Mouse (Mus musculus): Measurements from ENCODE around the gene Rai1.

- no peak for TF ChIP-seq POLR2A (IDR thresholded peaks at IDR 0.05; ENCODE audit: extremely low read depth, insufficient read depth, low read length)
- no peak for TF ChIP-seq CTCF (IDR thresholded peaks at IDR 0.05; ENCODE audit: low read depth, low read length)
Measured at GRCm38 (mm10) chr11:60164450-60164849, 59.6 kb downstream of the Rai1 start.
